Mouse (Mus musculus) v-Abl transformed pro-B cells (cell line): Measurements from ENCODE around the gene Dyrk3.

ENCODE experiments used
- in situ Hi-C, 2 experiments: fragments of 400-800 bp; cut with MboI; formaldehyde crosslinking; loops; one replicate each; pipeline ENCODE4 v1.15.1; 2025; ENCODE audit not compliant: unreplicated experiment in 2 of 2

Gene Dyrk3

DNA sequence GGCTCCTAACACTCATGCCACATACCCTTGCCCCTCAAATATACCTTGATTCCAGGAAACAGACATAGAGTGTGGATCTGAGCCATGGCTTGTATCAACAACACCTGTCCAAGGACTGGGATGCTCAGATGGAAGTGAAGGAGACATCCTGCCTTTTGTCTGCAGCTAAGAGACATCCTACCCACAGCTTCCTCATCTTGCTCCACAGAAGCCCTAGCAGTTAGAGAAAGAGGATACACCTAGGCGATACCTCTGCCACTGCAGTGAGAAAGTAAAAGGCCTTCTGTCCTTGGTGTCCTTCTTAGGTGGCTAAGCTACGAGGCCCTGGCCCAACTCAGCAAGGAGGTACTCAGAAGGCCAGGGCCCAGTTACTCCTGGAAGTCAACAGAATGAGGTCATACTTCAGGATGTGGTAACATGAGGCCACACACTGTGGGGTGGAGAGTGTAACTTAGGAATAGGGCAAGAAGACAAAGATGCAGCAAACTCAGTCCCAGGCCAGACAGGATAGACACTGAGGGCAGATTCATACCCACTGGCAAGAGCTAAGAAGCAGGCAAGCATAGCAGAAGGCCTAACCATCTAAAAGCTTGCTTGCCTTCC lies 48.5 kb downstream of the Dyrk3 start:
- in situ Hi-C loops, result no loop called here

DNA sequence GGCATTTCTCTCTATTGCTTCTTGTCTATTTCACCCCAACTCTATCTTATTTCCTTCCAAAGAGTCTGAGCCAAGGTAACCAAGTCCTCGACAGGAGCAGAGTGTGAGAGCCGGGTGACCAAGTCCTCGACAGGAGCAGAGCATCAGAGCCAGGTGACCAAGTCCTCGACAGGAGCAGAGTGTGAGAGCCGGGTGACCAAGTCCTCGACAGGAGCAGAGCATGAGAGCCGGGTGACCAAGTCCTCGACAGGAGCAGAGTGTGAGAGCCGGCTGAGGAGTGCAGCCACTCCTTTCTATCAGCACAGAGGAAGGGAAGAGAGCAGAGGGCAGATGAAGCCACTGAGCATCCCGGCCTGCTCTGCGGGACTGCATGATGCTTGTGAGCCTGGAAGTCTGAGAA lies 49.6 kb downstream of the Dyrk3 start:
- in situ Hi-C loops, result no loop called here

DNA sequence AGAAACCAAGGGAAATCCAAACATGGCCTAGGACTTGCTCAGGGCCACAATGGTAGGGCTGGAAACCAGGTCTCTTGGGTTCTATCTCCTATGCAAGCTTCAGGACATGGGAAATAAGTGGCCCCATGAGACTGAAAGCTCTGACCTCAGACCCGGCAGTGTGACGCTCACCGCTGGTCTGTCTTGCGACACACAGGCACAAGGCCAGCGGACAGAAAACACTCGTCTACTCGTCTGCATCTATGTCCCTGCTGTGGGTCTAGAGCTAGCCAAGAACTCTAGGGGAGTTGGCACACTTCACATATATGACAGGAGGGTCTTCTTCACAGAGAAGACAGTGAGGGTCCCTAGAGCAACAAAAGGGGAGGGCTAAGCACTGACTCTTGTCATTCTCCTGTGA lies 51.2 kb downstream of the Dyrk3 start:
- in situ Hi-C loops, result no loop called here

DNA sequence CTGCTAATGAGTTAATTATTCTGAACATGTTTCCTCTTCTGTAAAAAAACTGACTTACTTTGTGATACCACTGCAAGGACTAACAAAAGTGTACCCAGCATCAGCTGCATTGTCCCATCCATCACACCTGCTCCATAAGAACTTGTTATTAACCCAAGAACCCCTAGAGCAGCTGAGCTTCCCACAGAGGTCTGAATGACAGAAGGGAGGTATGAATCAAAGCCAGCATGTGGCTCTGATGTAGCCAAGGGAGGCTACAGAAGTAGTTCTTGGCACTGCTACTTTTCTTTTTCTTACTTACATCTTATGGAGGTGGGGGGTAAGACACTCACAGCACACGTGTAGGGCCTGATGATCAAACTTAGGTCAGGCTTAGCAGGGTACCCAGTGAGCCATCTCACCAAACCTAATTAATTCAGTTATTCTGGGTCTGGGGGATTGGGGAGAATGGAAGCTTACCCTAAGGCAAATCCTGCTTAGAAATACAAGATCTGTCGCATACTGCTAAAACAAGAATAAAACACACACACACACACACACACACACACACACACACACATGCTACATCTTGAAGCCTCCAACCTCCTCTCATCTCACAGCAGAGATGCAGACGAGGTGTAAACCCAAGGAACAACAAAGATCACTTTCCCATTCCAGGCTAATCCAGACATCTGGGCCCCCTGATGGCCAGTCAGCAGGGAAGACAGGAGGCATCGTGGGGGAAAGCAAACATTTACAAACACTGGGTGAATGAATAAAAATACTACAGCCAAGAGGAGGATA lies 52.0 kb downstream of the Dyrk3 start:
- in situ Hi-C loops, result no loop called here

DNA sequence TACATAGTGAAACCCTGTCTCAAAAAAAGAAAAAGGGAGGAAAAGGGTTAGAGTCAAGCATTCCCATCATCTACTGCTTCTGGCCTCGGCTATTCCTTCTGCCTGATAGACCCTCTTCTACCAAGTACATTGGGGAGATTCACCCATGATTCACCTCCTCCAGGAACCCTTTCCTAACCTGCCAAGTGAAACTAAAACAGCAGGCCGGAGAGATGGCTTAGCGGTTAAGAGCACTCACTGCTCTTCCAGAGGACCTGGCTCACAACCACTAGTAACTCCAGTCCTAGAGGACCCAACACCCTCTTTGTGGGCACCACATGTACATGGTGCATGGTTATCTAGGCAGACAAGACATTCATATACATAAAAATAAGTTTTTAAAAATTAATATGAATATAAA lies 52.9 kb downstream of the Dyrk3 start:
- in situ Hi-C loops, result no loop called here

DNA sequence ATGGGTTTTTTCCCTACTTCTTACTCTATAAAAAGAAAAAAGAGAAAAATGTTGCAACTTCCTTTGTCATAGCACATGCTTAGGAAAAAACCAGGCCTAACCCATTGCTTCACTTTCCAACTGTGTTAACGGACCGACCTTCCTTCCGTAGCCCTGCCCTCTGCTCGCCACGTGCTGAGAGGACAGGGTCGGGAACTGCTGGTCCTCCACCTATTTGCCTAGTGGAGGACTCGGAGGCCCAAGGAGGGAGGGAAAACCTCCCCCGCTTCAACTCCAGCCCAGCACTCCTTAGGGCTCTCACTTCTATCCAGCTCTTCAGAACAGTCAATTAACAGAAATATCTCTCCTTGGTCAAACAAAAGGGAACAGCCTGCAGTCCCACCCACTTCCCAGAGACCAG lies 53.9 kb downstream of the Dyrk3 start:
- in situ Hi-C loops, result no loop called here

DNA sequence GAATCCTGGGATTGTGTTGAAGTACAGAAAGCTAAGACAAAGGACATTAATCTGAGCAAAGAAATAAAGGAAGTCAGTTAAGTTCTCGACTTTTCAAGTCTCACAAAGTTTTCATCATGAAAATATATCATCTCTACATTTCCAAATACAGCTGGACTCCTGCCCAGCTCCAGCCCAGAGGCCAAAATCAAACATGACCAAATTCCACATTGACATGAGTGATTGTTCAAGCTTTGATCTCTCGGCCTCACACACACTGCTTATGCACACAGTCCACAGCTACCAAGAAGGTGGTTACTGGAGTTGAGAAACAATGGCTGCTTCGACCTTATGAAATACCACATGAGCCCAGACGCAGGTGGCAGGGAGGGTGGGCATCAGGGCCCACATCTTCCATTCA lies 54.5 kb downstream of the Dyrk3 start:
- in situ Hi-C loops, result no loop called here

DNA sequence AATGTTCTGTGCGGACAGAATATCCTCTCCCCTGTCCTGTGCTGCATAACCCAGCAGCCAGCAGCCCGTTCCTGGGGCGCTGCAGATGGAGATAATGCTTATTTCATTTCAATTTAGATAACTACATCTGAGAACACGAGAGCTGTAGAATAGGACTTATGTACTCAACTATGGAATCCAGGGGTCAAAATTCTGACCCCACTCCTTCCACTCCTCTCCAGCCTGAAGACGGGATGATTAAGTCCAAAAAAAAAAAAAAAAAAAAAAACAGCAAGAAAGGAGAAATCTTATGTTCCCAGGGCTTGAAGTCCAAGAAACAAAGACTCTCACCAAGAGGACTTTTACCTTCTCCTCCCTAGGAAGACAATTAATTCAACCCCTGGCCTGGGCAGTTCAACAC lies 55.0 kb downstream of the Dyrk3 start:
- in situ Hi-C loops, result no loop called here

DNA sequence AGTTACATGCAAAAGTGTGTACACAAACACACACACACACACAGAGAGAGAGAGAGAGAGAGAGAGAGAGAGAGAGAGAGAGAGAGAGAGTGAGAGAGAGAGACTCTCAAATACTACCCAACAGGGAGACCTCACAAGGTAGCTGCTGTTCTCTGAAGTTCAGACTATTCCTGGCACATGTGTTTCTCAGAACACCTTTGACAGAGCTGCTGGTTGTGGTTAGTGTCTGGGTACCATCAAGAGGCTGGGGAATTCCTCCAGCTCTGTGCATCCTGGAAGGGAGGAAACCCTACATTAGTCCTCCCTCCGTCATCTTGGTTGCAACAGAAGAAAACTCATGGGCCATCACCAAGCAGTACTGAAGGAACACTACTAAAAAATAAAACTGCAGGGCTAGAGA lies 57.5 kb downstream of the Dyrk3 start:
- in situ Hi-C loops, result no loop called here

DNA sequence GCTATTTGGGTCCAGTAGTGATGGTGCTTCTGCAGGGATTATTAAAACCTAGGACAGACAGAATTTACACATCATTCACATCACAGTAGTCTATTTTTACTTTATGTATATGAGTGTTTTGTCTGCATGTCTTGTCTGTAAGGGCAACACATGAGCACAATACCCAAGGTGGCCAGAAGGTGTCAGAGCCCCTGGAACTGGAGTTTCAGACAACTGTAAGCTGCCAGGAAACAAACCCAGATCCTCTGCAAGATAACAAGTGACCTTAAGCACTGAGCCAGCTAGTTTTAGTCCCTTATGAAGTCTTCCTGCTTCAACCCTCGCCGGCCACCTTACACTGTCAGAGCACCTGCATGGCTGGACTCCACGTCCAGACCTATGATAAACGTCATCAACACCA lies 58.4 kb downstream of the Dyrk3 start:
- in situ Hi-C loops, result no loop called here

DNA sequence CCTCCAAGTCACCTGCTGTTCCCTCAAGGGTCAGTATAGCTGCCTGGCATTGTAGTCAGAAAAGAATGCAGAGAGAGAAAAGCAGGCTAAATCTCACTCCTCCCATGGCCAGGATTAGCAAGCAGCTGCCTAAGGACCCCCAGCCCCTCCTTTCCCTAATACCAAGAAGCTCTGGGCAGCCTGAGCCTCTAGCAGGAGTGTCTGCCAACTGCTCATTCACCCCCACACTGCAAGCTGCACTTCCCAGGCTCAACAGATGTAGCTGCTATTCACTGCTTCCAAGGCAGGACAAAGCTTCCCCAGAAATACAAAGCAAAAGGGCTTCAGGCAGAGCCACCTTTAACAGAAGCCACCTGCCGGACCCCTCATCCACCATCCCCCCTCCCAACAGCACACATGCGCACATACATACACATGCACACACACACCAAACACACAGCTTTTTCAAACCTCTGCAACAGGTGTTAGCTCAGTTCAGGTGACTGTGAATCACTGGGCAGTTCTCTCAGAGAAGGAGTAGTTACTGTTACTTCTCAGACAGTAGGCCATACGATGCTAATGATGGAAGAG lies 59.3 kb downstream of the Dyrk3 start:
- in situ Hi-C loops, result no loop called here
